Mouse (Mus musculus) layer of hippocampus, adult 8-10 months (tissue): ENCODE measurements around the gene Klk6. TPM values are rescaled to one million over a fixed set of nuclear protein-coding genes. Genes with fewer than 3 reads are reported as not detected.
A peak's percentile ranks its signal among the peaks of the same experiment; 100 is the strongest.

Source experiments
- DNase-seq, 2 experiments: peaks; one replicate each; pipeline ENCODE4 v3.0.0; 2022; ENCODE audit warnings: low spot score in 2 of 2
- total RNA-seq, 4 experiments: library from RNA; stranded (reverse); gene quantifications; 2 replicates each; pipeline ENCODE4 v1.2.4; 2022

Klk6 gene
- 10 to 100 TPM in 1 of 4 experiments, 1 to 10 TPM in 2, under 1 TPM in 1; 0.66 to 11.7 (median 4.5) TPM for total RNA-seq

DNA sequence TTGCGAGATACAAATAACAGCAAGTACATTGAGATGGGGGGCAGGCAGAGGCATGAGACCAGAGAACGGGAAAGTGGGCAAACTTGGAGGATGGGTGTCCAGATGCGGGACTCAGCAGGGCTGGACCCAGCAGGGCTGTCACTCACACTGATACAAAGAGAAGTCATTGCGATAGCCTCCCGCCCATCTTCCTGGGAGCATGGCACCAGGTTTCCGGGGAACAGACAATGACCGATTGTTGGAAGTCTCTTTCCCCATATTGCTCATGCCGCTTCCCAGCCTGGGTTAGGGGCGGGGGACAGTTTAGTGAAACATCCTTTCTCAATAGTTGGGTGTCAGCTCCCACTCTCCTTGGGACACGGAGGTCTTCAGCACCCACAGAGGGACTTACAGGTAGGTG, at the start of gene Klk6:
Gene Klk6, plus strand, starts transcription at position 301 of the 400 bp plus-strand sequence.
- DNase-seq, result no peak

DNA sequence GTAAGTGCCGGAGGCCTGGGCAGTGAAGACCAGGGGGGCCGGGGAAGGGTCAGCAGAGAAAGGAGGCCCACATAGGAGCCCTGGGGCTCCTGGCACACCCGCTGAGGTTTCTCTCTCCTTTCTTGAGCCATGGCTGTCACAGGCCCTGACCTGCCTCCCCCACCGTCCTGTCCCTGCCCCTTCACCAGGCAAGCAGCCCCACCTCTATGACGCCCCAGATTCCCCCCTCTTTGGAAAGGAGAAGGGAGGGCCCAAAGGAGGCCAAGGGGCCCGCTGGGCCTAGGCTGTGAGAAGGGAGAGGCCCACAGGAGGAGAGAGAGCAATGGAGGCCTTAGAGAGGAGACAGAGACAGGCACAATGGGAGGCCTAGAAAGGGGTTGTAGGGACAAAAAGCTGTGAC, 49.5 kb upstream of the Klk6 start:
- no peak for DNase-seq

DNA sequence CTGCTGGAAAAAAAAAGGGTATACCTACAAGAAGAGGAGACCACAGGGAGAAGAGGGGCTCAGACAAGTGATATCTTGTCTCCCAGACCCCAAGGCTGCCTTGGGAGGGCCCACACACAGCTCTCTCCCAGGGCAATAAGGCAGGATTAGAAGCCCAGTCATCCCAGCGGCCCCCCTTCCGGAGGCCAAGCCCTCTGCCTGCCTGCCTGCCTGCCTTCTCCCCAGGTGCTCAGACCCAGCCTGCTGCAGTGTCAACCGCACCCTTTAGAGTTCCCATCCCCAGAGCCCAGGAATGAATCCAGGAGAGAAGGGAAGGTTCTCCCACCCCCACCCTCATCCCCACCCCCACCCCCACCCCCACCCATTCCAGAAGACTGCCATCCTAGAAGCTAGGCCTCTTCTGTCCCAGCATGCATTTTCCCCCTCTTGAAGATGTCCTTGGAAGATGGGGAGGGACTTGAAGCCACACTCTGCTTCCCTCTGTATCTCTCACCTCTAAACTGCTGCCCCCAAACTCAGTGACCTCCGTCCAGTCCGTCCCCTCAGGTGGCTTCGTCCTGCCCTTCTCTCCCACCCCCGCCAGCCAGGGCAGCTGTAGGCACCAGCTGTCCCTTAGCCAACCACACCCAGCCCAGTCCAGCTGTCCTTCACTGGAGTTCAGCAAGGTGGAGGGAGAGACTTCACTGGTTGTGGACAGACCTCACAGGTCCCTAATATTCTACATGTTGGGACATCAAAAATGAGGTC, 48.8 kb upstream of the Klk6 start:
- peak in 1 of 2 experiments; percentile 0 for DNase-seq

DNA sequence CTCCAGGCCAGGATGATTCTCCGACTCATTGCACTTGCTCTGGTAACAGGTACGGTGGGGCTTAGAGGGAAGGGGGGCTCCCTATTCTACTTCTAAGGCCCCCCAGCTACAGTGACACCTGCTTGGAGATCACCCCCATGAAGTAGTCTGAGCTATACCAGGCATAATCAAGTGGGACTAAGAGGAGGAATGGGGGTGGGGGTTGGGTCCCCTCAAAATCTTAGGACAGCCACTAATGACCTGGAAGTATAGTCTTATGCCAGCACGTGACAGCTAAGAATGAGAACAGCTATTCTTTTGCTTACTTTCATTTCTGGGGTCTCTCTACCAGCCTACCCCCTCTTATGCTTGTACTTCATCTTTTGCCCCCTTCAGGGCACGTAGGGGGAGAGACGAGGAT, 47.8 kb upstream of the Klk6 start:
- DNase-seq, result no peak

DNA sequence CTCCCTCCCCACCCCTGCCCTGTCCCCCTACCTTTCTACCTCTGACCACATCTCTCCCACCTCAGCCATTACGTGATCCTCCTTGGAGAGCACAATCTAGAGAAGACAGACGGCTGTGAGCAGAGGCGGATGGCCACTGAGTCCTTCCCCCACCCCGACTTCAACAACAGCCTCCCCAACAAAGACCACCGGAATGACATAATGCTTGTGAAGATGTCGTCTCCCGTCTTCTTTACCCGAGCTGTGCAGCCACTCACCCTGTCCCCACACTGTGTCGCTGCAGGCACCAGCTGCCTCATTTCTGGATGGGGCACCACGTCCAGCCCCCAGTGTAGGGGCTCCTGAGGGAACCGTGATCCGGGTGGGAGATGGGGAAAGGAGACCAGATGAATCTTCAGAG, 46.9 kb upstream of the Klk6 start:
- DNase-seq, result no peak

DNA sequence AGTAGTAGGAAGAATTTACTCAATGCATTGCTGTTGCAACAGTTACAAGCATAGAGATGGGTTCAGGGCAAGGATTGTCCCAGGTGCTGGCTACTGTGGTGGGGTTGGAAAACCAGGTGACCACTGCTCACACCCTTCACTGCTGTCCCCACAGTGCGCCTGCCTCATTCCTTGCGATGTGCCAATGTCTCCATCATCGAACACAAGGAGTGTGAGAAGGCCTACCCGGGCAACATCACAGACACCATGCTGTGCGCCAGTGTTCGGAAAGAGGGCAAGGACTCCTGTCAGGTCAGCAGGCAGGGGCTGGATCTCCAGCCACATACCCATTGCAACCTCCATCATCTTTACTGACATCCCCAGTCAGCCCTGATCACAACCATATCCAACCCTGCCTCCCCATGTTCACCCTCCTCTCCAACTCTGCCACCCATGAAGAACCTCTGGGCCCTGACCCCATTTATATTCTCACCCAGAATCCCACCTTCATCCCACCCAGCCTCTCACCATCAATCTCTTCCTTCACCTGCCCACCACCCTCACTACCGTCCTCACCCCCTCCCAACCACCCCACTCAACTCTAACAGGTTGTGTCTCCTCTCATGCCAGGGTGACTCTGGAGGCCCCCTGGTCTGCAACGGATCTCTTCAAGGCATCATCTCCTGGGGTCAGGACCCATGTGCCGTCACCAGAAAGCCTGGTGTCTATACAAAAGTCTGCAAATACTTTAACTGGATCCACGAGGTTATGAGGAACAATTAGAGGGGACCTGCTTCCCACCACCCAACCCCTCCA, 45.9 kb upstream of the Klk6 start:
- no peak for DNase-seq

DNA sequence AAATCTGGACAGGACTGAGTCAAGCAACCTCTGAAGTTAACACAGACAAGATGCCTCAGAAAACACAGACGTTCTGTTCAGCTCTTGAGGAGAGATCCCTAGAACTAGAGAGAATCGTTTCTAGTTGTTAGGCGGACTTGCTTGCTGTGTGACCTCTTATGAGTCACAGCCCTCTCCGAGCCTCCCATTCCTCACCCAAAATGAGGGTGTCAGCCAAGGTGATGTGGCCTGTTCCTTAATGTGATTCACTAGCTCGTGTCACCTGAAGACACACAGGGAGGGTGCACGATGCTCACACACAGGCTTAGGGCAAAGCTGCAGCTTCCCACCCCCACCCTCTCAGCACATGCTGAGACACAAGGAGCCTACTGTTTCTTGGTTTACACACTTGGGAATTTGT, 44.1 kb upstream of the Klk6 start:
- no peak for DNase-seq

DNA sequence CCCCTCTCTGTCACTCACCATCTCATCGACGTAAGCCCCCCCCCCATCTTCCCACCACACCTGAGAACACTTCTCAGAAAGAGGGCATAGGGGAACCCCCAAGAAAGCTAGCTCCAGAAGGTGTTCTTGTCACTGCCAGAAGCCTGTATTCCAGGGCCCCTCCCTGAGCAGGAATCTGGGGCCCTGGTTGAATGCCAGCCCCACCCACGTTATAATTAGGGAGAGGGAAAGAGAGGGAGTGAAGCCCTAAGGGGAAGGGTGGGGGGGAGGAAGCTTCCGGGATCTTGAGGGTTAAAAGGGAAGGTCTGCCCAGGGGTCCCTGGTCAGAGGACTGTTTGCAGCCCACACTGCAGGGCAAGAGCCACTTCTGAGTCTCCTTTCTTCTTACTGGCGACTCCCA, 43.6 kb upstream of the Klk6 start, which contains the start of gene Klk10:
Gene Klk10, plus strand, starts transcription at position 290 of the 400 bp plus-strand sequence.
- DNase-seq, result no peak

DNA sequence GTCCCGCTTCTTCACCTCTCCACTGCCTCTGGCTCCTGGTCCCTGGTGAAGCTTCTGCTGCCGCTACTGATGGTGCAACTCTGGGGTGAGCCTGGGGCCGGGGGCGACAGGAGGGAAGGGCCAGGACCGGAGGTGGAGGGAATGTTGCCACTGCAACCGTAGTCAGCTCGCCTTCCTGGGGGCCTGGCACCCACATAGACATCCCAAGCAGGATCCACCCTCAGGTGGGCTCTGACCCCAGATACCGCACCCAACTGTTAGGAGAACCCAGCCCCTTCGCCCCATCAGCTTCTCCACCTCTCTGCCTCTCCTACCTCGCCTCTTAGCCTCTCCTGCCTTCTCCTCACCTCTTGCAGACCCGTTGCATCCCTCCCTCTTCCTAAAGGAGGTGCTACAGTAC, 42.8 kb upstream of the Klk6 start:
- DNase-seq, result no peak

DNA sequence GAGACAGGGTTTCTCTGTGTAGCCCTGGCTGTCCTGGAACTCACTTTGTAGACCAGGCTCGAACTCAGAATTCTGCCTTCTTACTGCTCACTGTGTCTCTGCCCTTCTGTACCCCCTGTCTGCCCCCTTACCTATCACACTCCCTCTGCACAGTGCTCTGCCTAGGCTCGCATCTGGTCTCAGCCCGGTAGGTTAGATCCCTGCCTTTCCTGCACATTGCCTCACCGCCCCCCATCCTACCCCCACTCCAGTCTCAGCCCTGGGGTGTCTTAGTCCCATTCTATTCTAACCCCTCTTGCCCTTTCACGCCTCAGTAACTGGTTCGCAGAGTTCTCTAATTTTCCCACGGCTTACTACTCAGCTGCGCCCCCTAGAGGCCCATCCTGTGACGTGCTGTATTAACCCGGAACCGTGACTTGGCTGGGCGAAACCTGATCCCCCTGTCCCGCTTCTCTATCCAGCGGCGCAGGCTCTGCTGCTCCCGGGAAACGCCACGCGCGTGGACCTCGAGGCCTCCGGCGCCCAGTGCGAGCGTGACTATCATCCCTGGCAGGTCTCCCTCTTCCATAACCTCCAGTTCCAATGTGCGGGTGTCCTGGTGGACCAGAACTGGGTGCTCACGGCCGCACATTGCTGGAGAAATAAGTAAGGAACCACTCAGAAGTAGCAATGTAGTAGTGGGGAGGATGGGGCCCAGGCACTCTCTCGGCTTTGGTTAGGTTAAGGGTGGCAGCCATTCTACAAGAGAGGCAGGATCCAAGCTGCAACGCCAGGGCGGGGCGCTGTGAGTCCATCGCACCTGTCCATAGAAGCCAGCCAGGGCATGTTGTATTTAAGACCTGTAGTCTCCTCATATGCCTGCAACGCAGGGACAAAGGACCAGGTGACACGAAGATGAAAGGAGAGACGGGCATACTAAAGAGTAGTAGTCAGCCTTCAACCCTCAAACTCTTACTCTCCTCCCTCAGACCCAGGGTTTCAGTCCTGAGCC, 41.7 kb upstream of the Klk6 start:
- peak in 1 of 2 experiments; percentile 65 for DNase-seq

DNA sequence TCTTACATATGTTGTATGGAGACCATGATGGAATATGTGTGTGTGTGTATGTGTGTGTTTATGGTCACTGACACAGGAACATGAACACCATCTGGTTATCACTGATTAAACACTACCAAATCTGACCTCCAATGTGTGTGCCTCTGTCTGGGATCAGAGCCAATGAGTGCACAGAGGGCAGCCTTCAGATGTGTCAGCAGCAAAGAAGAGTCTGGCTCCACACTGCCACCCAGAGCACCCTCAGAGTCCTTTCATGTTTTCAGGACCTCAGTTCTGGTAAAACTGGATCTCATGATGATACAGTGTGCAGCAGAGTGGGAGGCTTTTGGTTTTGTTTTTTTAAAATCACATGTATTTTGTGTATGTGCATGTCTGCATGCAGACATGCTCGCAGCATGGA, 39.0 kb upstream of the Klk6 start:
- DNase-seq, result no peak

DNA sequence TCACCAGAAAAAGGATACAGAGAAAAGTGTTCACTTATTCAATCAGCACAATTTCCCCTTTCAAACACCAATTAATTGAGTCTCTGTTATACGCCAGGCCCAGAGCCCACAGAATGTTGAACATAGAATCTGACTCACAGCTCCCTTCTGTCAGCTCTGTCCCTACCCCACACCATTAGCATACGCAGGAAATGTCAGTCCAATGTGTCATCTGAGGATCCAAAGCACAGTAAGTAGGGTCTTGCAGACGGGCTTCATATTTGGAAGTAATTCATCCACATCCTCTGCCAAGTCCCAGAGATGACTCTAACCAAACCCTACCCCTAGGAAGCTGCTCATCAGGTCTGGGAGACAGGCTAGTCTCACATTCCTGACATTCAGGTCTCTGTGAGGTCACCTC, 36.2 kb upstream of the Klk6 start:
- peak; percentile 33 to 39 for DNase-seq

DNA sequence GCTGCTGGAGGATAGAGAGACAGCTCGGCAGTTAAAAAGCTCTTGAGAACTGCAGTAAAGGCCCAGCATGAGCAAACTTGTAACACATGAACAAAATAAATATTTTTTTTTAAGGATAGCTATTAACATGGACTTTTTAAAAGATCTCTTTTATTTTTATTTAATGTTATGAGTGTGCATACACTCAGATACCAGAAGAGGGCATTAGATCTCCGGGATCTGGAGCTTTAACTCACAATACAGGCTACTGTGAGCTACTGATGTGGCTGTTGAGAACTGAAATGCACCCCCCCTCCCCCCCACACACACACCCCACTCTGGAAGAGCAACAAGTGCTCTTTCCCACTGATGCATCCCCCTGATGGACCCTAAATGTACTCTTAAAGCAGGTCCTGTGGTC, 35.0 kb upstream of the Klk6 start:
- DNase-seq, result no peak

DNA sequence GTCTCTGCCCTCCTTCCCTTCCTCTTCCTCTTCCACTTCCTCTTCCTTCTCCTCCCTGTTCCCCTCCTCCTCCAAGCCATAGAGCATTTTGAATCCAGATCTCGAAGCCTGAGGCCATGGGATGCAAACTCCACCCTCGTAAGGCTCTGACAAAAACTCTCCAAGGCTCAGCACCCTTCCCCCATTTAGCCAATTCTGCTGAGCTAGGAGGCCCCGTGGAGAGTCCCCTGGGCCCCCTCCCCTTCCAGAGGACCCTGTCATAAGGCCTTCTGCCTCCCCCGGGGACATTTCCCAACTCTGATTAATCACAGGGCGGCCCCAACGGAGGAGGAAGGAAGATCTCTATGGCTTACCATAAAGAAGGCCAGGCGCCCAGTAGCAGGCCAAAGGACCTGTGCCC, 32.7 kb upstream of the Klk6 start, which contains the start of gene Klk9:
Gene Klk9, plus strand, starts transcription at position 301 of the 400 bp plus-strand sequence.
- no peak for DNase-seq

DNA sequence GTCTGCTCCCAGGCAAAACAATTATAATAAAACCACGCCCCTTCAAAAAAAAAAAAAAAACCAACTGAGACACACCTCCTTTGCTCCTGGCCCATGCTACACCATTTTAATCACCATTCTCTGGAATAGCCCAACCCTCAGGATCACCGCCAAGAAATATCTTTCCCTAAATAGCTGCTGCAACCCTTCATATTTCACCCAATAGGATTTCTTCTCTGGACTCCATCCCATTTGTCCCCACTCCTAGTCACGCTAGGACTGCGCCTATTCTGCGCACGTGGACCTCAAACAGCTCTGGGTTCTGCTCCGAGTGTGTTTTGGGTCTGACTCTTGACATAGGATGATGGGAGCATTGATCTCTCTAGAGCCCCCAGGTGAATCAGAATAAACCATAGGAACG, 27.9 kb upstream of the Klk6 start:
- no peak for DNase-seq

DNA sequence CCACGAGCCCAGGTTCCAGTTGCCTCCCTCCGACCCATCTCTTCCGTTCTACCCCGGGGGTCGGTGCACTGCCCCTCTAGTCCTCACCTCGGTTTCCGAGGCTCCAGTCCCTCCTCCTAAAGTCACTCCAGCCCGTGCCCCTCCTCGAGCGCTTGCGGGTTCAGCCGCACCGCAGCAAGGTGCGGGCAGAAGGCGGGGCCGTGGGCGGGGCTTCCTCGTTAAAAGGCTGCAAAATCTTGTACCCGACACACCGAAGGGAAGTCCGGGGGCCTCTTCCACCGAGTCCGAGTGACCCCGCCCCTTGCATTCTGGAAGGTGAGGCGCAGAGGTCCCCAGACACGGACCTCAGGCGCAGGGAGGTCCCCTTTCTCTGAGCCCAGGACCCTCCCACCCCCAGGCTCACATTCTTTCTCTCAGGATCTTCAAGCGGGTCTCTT, 26.9 kb upstream of the Klk6 start, which contains the start of gene Klk8:
Gene Klk8, plus strand, starts transcription at position 245 of the 437 bp plus-strand sequence.
- no peak for DNase-seq

DNA sequence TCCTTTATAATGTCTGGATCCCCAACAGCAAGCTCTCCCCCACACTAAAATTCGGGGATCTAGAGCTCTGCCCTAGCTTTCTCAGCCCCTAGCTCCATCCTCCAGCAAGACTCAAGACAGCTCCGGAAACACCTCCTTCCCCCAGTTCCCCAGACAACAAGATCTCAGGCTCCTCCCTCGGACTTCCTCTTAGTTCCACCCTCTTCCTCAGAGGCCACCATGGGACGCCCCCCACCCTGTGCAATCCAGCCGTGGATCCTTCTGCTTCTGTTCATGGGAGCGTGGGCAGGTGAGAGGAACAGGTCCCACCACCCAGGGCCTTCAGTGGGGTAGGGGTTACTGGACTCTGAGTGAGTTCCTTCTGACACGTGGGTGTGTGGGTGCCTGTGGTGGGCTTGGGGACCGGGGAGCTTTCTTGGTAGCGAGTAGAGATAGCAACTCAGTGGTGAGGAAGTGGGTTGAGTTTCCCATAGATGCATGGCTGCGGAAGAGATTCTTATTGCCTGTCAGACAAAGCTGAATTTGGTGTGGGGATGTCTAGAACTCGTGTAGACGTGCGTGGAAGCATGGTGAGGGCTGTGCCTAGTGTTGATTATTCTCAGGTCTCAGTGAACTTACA, 26.3 kb upstream of the Klk6 start:
- DNase-seq, result no peak

DNA sequence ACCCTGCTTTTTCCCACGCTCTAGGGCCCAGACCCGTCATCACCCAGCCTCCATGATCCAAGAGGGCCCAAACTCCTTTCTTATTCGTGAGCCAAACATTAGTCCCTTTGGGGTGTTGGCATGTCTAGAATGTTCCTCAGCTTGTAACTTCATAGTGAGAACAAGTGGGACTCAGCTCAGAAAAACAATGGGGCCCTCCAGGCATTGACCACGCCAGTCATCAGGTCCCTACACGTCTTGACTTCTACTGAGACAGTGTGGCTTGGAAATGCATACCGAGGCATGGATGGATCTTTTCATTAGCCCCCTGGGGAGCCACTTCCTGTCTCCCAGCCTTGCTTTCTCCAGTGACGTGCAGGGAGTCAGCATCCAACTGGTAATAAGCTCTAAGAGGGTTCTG, 24.4 kb upstream of the Klk6 start:
- no peak for DNase-seq

DNA sequence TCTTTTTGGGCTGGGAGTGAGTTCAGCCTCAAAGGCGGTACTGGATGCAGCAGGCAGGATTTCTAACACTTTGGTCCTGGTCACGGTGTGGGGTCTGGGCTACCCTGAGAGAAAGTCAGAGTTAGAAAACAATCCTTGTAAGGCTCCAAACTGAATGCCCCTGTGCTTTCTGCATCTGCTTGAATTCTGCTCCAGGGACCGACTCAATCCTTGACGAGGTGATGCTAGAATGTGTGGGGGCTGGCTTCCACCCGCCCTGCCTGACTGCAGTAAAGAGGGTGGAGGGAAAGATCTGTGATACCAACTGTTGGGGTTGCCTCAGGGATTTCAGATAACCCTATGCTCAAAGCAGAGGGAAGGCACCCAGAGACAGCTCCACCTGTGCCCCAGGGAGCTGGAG, 13.3 kb upstream of the Klk6 start, which contains the start of gene Klk7:
Gene Klk7, plus strand, starts transcription at position 301 of the 400 bp plus-strand sequence.
- DNase-seq, result no peak

DNA sequence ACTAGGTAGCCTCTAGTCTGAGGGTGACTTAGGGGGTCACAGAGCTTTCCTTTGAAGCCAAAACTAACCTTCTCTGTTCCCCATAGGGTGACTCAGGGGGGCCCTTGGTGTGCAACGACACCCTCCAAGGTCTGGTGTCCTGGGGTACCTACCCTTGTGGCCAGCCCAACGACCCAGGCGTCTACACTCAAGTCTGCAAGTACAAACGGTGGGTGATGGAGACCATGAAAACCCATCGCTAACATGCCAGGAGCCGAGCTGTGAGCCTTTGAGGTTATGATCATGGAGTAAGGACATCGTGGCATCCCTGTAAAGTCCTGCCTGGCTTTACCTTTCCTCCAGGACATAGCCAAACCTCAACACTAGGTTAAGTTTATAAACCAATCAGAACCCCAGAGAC, 9.1 kb upstream of the Klk6 start:
- DNase-seq, result no peak

DNA sequence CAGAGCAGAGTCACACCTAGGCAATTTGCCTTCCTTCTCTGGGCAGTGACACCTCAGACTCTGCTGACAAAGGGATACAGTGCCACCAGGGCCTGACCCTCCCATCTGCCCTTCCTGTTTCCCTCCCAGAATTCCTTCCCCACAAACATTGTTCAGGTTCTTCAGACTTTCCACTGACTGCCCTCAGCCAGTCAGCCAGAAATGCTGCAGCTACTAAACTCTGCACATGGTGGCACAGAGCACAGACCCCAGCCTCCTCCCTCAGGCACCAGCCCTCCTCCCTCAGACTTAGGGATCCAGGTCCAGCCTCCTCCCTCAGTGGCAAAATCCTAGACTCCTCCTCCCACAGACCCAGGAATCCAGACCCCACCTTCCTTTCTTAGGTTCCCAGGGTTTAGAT, 7.6 kb upstream of the Klk6 start:
- no peak for DNase-seq
